Mouse (Mus musculus) CD8-positive naive resting alpha-beta T cell, adult 2 months (primary cell): ENCODE measurements around the gene Fam171a1.
"Not testable (repeated sequence)": the region's sequence is repeated elsewhere in the genome, so short reads cannot be mapped to it uniquely, and the experiment has no call there.

ENCODE experiments used
- DNase-seq, 2 experiments: peaks; one replicate each; pipeline ENCODE4 v3.0.0; 2022; ENCODE audit warnings: low read depth in 2 of 2, low spot score in 2 of 2

Fam171a1 gene

DNA sequence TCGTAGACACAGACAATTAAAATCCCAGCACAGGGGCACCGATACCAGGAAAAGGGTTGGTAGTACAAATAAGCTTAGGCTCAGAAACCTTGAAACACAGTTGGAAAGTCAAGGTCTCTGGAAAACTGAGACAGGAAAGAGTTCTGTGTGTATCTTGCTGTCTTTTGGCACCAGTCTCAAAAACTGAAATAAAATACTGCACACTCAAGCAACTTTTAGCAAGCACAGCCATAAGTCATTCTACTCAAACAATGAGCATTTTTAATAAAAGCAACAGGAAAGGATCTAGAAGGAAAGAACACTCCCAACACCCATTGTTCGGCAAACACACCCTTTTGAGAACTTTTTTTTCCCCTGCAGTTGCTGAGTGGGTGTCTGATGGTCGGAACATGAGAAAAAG lies at the start of gene Fam171a1:
Fam171a1 (plus strand) TSS at position 359 of the 400 bp plus-strand sequence.
- no peak for DNase-seq

- DNase-seq: no peak
Measured at GRCm38 (mm10) chr2:3069140-3069539, 44.9 kb upstream of the Fam171a1 start.

- DNase-seq: not testable (repeated sequence)
Measured at GRCm38 (mm10) chr2:3088361-3088760, 25.7 kb upstream of the Fam171a1 start.

GRCm38 (mm10) chr2:3089274-3089673 lies 24.8 kb upstream of the Fam171a1 start:
- no peak for DNase-seq

DNA sequence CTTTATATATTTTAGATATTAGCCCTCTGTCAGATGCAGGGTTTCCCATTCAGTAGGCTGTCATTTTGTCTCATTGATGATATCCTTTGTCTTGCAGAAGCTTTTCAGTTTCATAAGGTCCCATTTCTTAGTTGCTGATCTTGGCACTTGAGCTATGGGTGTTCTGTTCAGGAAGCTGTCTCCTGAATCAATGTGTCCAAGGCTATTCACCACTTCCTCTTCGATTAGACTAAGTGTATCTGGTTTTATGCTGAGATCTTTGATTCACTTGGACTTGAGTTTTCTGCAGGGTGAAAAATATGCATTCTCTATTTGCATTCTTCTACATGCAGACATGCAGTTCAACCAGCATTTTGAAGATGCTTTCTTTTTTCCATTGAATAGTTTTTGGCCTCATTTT lies 17.9 kb upstream of the Fam171a1 start:
- no peak for DNase-seq

- DNase-seq: no peak
Measured at GRCm38 (mm10) chr2:3099971-3100370, 14.1 kb upstream of the Fam171a1 start.

GRCm38 (mm10) chr2:3101292-3101957 lies 12.6 kb upstream of the Fam171a1 start:
- no peak for DNase-seq

DNA sequence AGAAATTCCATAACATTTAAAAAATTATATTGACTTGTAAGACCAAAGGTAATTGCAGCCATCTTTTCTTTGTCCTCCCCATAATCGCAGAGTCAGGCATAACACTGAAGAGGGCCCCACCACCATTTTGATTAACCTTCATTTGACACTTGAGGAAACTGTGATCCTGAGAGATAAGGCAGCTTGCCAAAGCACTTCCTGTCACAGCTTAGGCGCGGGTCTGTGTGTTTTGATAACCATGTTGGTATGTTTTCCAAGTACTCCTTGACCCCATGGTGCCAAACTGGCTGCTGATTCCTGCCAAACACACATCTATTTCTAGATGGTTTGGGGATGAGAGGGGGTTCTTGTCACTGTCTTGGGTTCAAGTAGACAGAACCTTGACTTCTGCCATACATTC lies 11.7 kb upstream of the Fam171a1 start:
- no peak for DNase-seq

DNA sequence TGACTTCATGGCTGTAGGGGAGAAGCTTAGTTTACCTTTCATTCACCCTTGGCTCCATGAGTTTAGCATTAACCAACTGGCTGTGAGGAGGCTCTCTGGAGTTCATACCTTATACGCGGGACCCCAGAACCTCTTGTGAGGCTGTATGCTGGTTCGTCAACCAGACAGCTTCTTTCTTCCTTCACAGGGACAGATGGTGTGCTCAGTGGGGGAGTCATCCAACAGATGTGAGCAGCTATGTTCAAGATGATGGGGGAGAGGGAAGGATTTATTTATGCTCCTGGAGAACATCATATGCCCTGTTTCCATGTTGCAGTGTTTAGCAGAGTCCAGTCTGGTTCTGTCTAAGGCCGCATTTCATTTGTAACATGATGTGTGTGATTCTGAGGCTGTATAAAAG lies 6.6 kb upstream of the Fam171a1 start:
- no peak for DNase-seq

DNA sequence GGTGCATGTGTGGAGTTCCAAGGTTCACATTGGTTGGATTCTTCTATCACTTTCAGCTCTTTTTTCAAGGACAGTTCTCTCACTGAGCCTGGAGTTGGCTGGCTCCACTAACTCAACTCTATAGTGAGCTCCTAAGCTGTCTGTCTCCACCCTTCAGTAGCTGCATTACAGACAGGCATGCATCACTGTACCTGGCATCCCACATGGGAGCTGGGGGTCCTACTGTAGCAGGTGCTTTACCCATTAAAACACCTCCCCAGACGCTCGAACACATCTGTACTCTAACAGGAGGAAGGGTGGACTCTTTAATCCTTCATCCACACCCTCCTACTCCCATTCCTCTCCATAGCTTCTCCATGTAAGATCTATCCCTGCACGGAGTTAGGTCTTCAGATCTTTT lies 5.6 kb upstream of the Fam171a1 start:
- no peak for DNase-seq

GRCm38 (mm10) chr2:3108834-3109233 lies 5.2 kb upstream of the Fam171a1 start:
- no peak for DNase-seq

DNA sequence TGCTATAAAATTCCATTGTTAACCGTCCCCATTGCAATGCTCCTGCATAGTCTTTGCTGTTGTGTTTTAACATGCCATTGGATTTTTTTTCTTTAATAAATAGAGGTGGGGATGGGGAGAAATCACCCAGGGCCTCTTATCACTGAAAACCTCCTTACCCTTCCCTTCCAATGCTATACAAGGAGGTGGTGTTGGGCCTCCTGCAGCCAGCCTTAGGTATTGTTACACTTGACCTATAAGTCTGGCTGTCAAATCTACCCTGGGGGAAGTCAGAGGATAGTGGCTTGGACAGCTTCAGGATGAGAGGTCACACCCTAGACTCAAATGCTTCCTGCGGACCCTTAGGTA lies 3.8 kb downstream of the Fam171a1 start:
- no peak for DNase-seq

- DNase-seq: no peak
Measured at GRCm38 (mm10) chr2:3118203-3118941, 4.3 kb downstream of the Fam171a1 start.

DNA sequence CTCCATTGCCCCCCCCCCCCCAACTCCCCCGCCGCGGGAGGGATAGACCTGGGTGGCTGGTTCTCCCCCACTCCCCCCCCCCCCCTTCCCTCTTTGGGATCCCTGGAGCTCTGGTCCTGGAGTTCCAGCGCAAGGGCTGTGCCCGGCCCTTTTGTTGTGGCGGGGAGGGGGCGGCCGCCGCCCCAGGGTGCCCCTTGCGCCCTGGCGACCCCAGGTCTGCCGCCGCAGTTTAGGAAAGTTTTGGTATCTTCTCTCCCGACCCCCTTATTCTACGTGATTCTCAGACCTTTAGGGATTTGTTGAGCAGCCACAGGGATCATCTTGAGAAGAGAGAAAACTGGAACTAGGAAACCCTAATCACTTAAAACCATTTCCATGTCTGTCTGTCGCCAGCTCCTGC lies 4.9 kb downstream of the Fam171a1 start:
- DNase-seq: no peak

DNA sequence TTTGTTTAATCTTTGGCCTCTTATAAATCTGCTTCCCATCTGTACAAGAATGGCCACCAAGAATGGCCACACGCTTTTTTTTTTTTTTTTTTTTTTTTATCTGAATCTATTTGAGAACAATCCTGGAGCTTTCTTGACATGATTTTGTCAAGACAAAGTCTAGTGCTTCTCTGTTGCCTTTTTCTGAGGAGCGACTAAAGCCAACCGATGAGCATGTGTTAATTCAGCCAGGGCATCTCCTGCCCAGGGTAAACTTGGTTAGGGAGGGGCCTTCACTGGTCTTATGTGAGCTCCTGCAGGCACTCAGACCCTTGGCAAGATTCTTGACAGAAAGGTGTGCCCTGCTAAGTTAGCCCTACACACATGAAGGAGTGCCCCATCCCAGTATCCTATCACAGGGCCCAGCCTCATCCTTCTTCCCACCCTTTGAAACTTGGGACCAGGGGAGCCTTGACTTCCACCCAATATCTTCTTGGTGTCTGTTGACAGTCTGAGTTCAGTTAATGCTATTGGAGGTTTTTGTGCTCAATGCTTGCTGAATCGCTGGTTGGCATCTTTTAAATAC lies 5.4 kb downstream of the Fam171a1 start:
- DNase-seq: no peak

DNA sequence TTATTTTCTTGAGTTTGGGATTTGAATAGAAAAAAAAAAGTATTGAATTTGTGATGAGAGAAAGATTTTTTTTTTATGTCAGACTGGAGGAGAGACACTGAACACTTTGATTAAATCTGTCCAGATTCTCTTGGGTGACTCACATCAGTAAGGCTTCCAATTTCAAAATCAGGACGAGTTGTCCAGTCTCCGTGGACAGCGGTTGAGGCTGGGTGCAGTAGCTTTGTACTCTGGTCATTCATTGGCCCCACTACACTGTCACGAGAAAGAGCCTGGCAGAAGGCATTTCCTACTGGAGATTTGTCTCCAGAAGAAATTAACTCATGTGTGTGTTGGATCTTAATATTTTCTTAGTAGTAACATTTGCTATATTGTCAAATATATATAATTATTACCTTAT lies 8.5 kb downstream of the Fam171a1 start:
- DNase-seq: no peak

- DNase-seq: no peak
Measured at GRCm38 (mm10) chr2:3127256-3127883, 13.3 kb downstream of the Fam171a1 start.

GRCm38 (mm10) chr2:3128344-3128871 lies 14.4 kb downstream of the Fam171a1 start:
- DNase-seq: no peak

DNA sequence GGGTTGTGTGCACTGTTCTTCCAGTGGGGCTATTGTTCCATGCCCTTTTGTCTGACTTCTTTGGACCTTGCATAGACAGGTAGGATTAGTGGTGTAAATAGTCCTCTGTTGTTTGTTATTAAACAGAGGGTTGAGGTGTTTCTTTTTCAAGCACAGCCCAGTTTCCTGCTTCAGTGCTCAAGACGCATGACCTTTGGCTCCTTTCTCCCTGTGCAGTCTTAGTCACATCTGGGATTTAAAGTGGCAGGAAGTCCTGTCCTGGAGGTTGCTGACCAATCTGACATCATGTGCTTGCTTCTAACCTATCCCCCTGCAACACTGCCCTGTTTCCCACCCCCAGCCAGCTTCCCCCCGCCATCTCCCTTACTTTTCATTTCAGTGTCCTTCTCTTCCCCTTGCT lies 14.9 kb downstream of the Fam171a1 start:
- DNase-seq: no peak

- no peak for DNase-seq
Measured at GRCm38 (mm10) chr2:3132473-3132872, 18.4 kb downstream of the Fam171a1 start.

GRCm38 (mm10) chr2:3134580-3135296 lies 20.7 kb downstream of the Fam171a1 start:
- DNase-seq: no peak
